Mouse (Mus musculus) olfactory bulb, adult 2 months (tissue): Measurements from ENCODE around the gene Fabp1.

Source experiments
- CTCF ChIP-seq: fragments of 200-500 bp; IDR thresholded peaks from 2 replicates; pipeline ENCODE4 v1.5.1; 2012; ENCODE audit warnings: low read depth, mild to moderate bottlenecking, low read length, moderate library complexity; ENCODE audit not compliant: insufficient read depth
- POLR2A ChIP-seq: fragments of 200-500 bp; IDR thresholded peaks from 2 replicates; pipeline ENCODE4 v1.6.1; 2012; ENCODE audit warnings: mild to moderate bottlenecking, low read depth, low read length, moderate library complexity; ENCODE audit not compliant: insufficient read depth

DNA sequence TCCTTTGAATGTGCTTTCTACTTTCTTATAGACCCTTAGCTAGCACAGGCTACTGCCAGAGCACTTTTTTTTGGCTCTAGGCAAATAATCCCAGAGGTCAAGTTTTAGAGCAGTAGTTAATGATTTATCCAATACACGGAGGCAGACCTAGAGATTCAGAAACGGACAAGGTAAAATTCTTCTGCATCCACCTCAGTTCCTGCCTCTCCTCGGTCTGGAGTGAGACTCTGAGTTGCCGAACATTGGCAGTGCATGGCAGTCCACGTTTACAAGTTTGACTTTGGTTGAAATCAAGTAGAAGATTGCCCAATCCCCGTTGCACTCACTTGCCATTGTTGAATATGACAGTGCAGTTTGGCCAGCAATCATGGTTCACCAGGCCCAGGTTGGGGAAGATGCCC lies 37.4 kb downstream of the Fabp1 start:
- TF ChIP-seq POLR2A (no peak), CTCF (no peak)
